27 mouse cellular contexts compared by ENCODE assay signal in genomic region chr8:127936792-127937435, GRCm38 (mm10).
A peak's percentile ranks its signal among the peaks of the same experiment; 100 is the strongest.
DNase-seq lines count a peak whose midpoint lies in the region; ATAC-seq and TF ChIP-seq lines count a peak whose summit lies in the region.
"Had no signal": no experiment of that assay in that cellular context is flagged by ENCODE, and none has a peak within 500 bp of the region (broad histone marks: within the 10 kb centered on the region; RNA-seq: fewer than 3 reads in every experiment).

No protein-coding gene starts in this region.

- no peak overlapping the region for H3K9ac ChIP-seq in forebrain, embryonic 14.5 days (ENCODE audit: low read length)
- H3K9ac ChIP-seq: intestine, embryonic 15.5 days; limb, embryonic 12.5 days; neural tube, embryonic 12.5 days had no signal

- H3K9me3 ChIP-seq in forebrain, embryonic 14.5 days (replicated peaks; ENCODE audit: control insufficient read depth, low read length): no peaks in the 10 kb centered on the region
- H3K9me3 ChIP-seq: hindbrain, embryonic 10.5 days; intestine, embryonic 15.5 days; limb, embryonic 12.5 days; neural tube, embryonic 12.5 days had no signal

- no peak overlapping the region for H3K4me3 ChIP-seq in forebrain, embryonic 14.5 days (ENCODE audit: low read depth, low read length)
- no peak overlapping the region for H3K4me3 ChIP-seq in lung, adult 2 months (replicated peaks; ENCODE audit: extremely low read depth, low read depth, low read length)
- H3K4me3 ChIP-seq: hindbrain, embryonic 10.5 days; intestine, embryonic 15.5 days; limb, embryonic 12.5 days; myocyte; neural tube, embryonic 12.5 days had no signal

- 24% methylated on average over 6 of the region's 6 CpGs for WGBS in forebrain, embryonic 14.5 days
- 94% methylated on average over 6 of the region's 6 CpGs for WGBS in lung, adult 2 months

- no peak for TF ChIP-seq POLR2A in brain, embryonic 14.5 days (IDR thresholded peaks at IDR 0.05; ENCODE audit: borderline replicate concordance, extremely low read depth, insufficient read depth, insufficient read length, poor library complexity, severe bottlenecking)
- no peak for TF ChIP-seq POLR2A in lung, adult 2 months (IDR thresholded peaks at IDR 0.05; ENCODE audit: borderline replicate concordance, extremely low read depth, low read depth, low read length)

- no peak overlapping the region for H3K4me2 ChIP-seq in forebrain, embryonic 14.5 days (ENCODE audit: low read length)
- H3K4me2 ChIP-seq: intestine, embryonic 15.5 days; limb, embryonic 12.5 days; liver, embryonic 11.5 days; midbrain, embryonic 11.5 days; neural tube, embryonic 12.5 days had no signal

- peak; percentile 71 for ATAC-seq in forebrain, embryonic 14.5 days
- ATAC-seq in frontal cortex, adult (ENCODE audit: low TSS enrichment): no peak
- ATAC-seq: CD4-positive, CD25-positive, alpha-beta regulatory T cell, adult 4 months; hindbrain, postnatal 0 days; intestine, embryonic 15.5 days had no signal

- peaks cover 19% of the 10 kb centered on the region for H3K4me1 ChIP-seq in forebrain, embryonic 14.5 days (ENCODE audit: control insufficient read depth, insufficient read depth, low read length)
- no peaks in the 10 kb centered on the region; the same call in none of the 2 replicates for H3K4me1 ChIP-seq in lung, adult 2 months (ENCODE audit: control insufficient read depth, insufficient read depth, low read length)
- H3K4me1 ChIP-seq: intestine, embryonic 15.5 days; limb, embryonic 12.5 days had no signal

- TF ChIP-seq CTCF in brain, embryonic 14.5 days (IDR thresholded peaks at IDR 0.05; ENCODE audit: borderline replicate concordance, extremely low read depth, insufficient read depth, insufficient read length): no peak
- TF ChIP-seq CTCF in lung, adult 2 months (IDR thresholded peaks at IDR 0.05; ENCODE audit: insufficient read depth, low read length): no peak

- no peaks in the 10 kb centered on the region for H3K36me3 ChIP-seq in forebrain, embryonic 14.5 days (ENCODE audit: control insufficient read depth, insufficient read depth, low read length)
- H3K36me3 ChIP-seq: hindbrain, embryonic 10.5 days; intestine, embryonic 15.5 days; limb, embryonic 12.5 days; neural tube, embryonic 12.5 days had no signal

- peak; percentile 50 for DNase-seq in layer of hippocampus, adult 11-12 months (ENCODE audit: low spot score)
- no peak for DNase-seq in layer of hippocampus, adult 9-10 months (ENCODE audit: low spot score)
- DNase-seq in brain, embryonic 14.5 days (ENCODE audit: low read depth): peak; percentile 86
- peak; percentile 77 for DNase-seq in forebrain, embryonic 14.5 days (ENCODE audit: low spot score)
- DNase-seq in layer of hippocampus, postnatal 36 days: peak; percentile 22 to 25
- no peak for DNase-seq in lung, adult 2 months
- DNase-seq: adrenal gland, postnatal 14 days; cerebellum, adult 8-10 months; cerebellum, postnatal 36 days; heart, postnatal 14 days; kidney, adult 2 months; kidney, postnatal 36 days; lung, postnatal 36 days; right cerebral cortex, adult 18-20 months; thymus, adult 18-20 months; thymus, postnatal 36 days had no signal

- H3K27ac ChIP-seq in forebrain, embryonic 14.5 days (ENCODE audit: low read depth, low read length): peak overlapping the region; percentile 52
- H3K27ac ChIP-seq: hindbrain, embryonic 10.5 days; hindbrain, postnatal 0 days; intestine, embryonic 15.5 days; limb, embryonic 12.5 days; neural tube, embryonic 12.5 days; stomach, postnatal 0 days had no signal

- no peaks in the 10 kb centered on the region for H3K27me3 ChIP-seq in forebrain, embryonic 14.5 days (replicated peaks; ENCODE audit: control insufficient read depth, insufficient read depth, low read length)
- H3K27me3 ChIP-seq: intestine, embryonic 15.5 days; limb, embryonic 12.5 days; neural tube, embryonic 12.5 days had no signal

Comparison
In these comparisons a context has a peak if more than half of its experiments do, and no peak if none do; other contexts are left out.
1. DNase-seq: peak in layer of hippocampus, adult 11-12 months (single experiment), brain, embryonic 14.5 days (single experiment), forebrain, embryonic 14.5 days (single experiment) and layer of hippocampus, postnatal 36 days (2 of 2); none in layer of hippocampus, adult 9-10 months (single experiment) and lung, adult 2 months (single experiment).